Mouse (Mus musculus) forebrain, embryonic 14.5 days (tissue): ENCODE data around the gene Cers6. TPM values are rescaled to one million over a fixed set of nuclear protein-coding genes. Genes with fewer than 3 reads are reported as not detected.

Experiments
- ATAC-seq: fragments of 200-750 bp; cut with Nextera tagmentation; 2 replicates; pipeline ENCODE4 v1.8.0; 2017; ENCODE audit warnings: mild to moderate bottlenecking, moderate library complexity
- DNase-seq: peaks from one replicate; pipeline ENCODE4 v3.0.0-alpha.2; 2015; ENCODE audit warnings: low spot score
- H3K27ac ChIP-seq: fragments of 300-500 bp; sonication (generic); 2 replicates; pipeline ENCODE4 v1.5.1; 2014; ENCODE audit warnings: low read depth, mild to moderate bottlenecking, control low read depth, low read length, moderate library complexity
- H3K27me3 ChIP-seq: fragments of 300-500 bp; sonication (generic); replicated peaks from 2 replicates; pipeline ENCODE4 v1.6.1; 2014; ENCODE audit warnings: low read length, control low read depth, mixed read lengths; ENCODE audit not compliant: control insufficient read depth, insufficient read depth
- H3K36me3 ChIP-seq: fragments of 300-500 bp; sonication (generic); 2 replicates; pipeline ENCODE4 v1.6.1; 2014; ENCODE audit warnings: low read length, control low read depth; ENCODE audit not compliant: control insufficient read depth, insufficient read depth
- H3K4me1 ChIP-seq: fragments of 300-500 bp; sonication (generic); 2 replicates; pipeline ENCODE4 v1.6.1; 2014; ENCODE audit warnings: antibody characterized with exemption, low read length, control low read depth; ENCODE audit not compliant: control insufficient read depth, insufficient read depth
- H3K4me2 ChIP-seq: fragments of 300-500 bp; sonication (generic); 2 replicates; pipeline ENCODE4 v1.6.1; 2014; ENCODE audit warnings: mild to moderate bottlenecking, control low read depth, low read length
- H3K4me3 ChIP-seq: fragments of 300-500 bp; sonication (generic); 2 replicates; pipeline ENCODE4 v1.5.1; 2014; ENCODE audit warnings: low read depth, low read length, control low read depth
- H3K9ac ChIP-seq: fragments of 300-500 bp; sonication (generic); 2 replicates; pipeline ENCODE4 v1.6.1; 2014; ENCODE audit warnings: mild to moderate bottlenecking, low read length, control low read depth, moderate library complexity
- H3K9me3 ChIP-seq: fragments of 300-500 bp; sonication (generic); replicated peaks from 2 replicates; pipeline ENCODE4 v1.6.1; 2016; ENCODE audit warnings: low read length, control low read depth, mixed read lengths; ENCODE audit not compliant: control insufficient read depth
- WGBS: fragments of 180-500 bp; shearing (Covaris S2); extraction: QIAGEN DNeasy Blood & Tissue Kit; methylation state at CpG from one replicate; pipeline ENCODE4 v1.1.7; 2014; 5-methylcytosine and 5-hydroxymethylcytosine counted together
- polyA plus RNA-seq: library from polyadenylated mRNA; unstranded; fragments of >200 nt; fragmentation: Nextera tagmentation; extraction: Ambion mirVana; gene quantifications from 2 replicates; pipeline ENCODE4 v1.2.1, GENCODE M21; 2014

Cers6 gene
- polyA plus RNA-seq, 1 experiment from 2014 or later, result 57.3 TPM

GRCm38 (mm10) chr2:69099147-69099546 lies 237.9 kb downstream of the Cers6 start:
- Histone ChIP-seq H3K9me3 (no peaks in the 10 kb centered on the region), H3K4me1 (no peaks in the 10 kb centered on the region), H3K9ac (no peak overlapping the region), H3K4me3 (no peak overlapping the region), H3K36me3 (no peaks in the 10 kb centered on the region), H3K4me2 (no peak overlapping the region), H3K27me3 (no peaks in the 10 kb centered on the region), H3K27ac (no peak overlapping the region)
- ATAC-seq (no peak), DNase-seq (no peak)
- WGBS, result 93% methylated on average over 7 of the region's 7 CpGs

- H3K4me1 ChIP-seq, result no peaks in the 10 kb centered on the region
- WGBS, result 25% methylated on average over 3 of the region's 3 CpGs
- no peak overlapping the region for H3K4me3 ChIP-seq
- no peaks in the 10 kb centered on the region for H3K9me3 ChIP-seq
- no peak overlapping the region for H3K9ac ChIP-seq
- peak; percentile 58 for DNase-seq
- H3K27ac ChIP-seq, result no peak overlapping the region
- no peak overlapping the region for H3K4me2 ChIP-seq
- no peaks in the 10 kb centered on the region for H3K36me3 ChIP-seq
- ATAC-seq, result no peak
- no peaks in the 10 kb centered on the region for H3K27me3 ChIP-seq
Measured at GRCm38 (mm10) chr2:69100706-69101105, 239.5 kb downstream of the Cers6 start.

DNA sequence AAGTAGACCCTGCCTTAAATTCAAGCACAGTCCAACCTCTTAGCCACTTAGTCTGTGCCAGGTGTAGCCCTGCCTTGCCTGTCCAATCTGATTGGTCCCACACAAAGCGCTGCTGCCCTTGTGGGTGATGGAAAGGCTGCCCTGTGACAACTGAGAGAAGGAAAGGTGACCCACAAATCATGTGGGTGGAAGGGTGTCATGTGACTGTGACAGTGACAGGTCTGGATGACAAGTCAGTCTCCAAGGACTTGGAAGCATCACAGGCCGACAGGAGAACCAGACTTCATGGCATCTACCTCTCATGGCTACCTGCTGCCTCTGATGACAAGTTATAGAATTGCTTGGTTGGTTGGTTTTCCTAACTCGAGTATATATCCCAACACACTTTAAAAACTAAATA lies 242.3 kb downstream of the Cers6 start:
- Histone ChIP-seq H3K27ac (no peak overlapping the region), H3K4me2 (no peak overlapping the region), H3K4me3 (no peak overlapping the region), H3K9me3 (no peaks in the 10 kb centered on the region), H3K27me3 (no peaks in the 10 kb centered on the region), H3K9ac (no peak overlapping the region), H3K36me3 (no peaks in the 10 kb centered on the region), H3K4me1 (no peaks in the 10 kb centered on the region)
- ATAC-seq (no peak), DNase-seq (no peak)
- WGBS, result 75% methylated on average over 3 of the region's 3 CpGs

- WGBS, result 55% methylated on average over 10 of the region's 10 CpGs
Measured at GRCm38 (mm10) chr2:69104511-69105145, 243.4 kb downstream of the Cers6 start.

GRCm38 (mm10) chr2:69109246-69109645 lies 248.0 kb downstream of the Cers6 start:
- Histone ChIP-seq H3K4me3 (no peak overlapping the region), H3K27ac (no peak overlapping the region), H3K4me2 (no peak overlapping the region), H3K4me1 (no peaks in the 10 kb centered on the region; the same call in 1 of the 2 replicates), H3K9ac (no peak overlapping the region), H3K36me3 (no peaks in the 10 kb centered on the region), H3K27me3 (no peaks in the 10 kb centered on the region), H3K9me3 (no peaks in the 10 kb centered on the region)
- ATAC-seq (no peak), DNase-seq (no peak)
- WGBS, result 90% methylated on average over 5 of the region's 5 CpGs

More at GRCm38 (mm10) chr2:69104511-69105145, 243.4 kb downstream of the Cers6 start:
- H3K36me3 ChIP-seq, result no peaks in the 10 kb centered on the region
- H3K4me3 ChIP-seq, result no peak overlapping the region
- no peak overlapping the region for H3K4me2 ChIP-seq
- H3K9me3 ChIP-seq, result no peaks in the 10 kb centered on the region
- H3K27me3 ChIP-seq, result no peaks in the 10 kb centered on the region
- no peak overlapping the region for H3K27ac ChIP-seq
- H3K9ac ChIP-seq, result no peak overlapping the region
- ATAC-seq, result no peak
- H3K4me1 ChIP-seq, result no peaks in the 10 kb centered on the region
- DNase-seq, result no peak

DNA sequence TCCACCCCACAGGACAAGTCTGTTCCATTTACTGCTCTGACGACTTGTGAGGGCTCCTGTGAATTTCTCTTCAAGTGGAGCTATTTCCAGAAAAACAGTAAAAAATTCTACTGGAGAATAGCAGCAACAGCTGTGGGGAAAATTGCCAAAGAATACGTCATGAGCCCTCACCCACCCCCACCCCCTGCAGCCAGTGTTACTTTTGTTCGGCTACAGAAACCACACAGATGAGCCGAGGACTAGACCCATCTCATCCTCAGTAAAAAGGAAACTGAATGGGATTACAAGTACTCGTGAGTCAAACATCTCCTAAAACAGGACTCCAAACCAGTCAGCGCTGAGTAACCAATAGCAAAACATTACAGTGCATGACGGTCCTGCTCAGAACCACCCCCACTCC lies 248.5 kb downstream of the Cers6 start:
- Histone ChIP-seq H3K4me2 (no peak overlapping the region), H3K4me1 (no peaks in the 10 kb centered on the region; the same call in 1 of the 2 replicates), H3K27ac (no peak overlapping the region), H3K4me3 (no peak overlapping the region), H3K27me3 (no peaks in the 10 kb centered on the region), H3K9ac (no peak overlapping the region), H3K36me3 (no peaks in the 10 kb centered on the region), H3K9me3 (no peaks in the 10 kb centered on the region)
- DNase-seq (peak; percentile 48), ATAC-seq (peak; percentile 30; the same call in 1 of the 2 replicates)
- 52% methylated on average over 7 of the region's 7 CpGs for WGBS

DNA sequence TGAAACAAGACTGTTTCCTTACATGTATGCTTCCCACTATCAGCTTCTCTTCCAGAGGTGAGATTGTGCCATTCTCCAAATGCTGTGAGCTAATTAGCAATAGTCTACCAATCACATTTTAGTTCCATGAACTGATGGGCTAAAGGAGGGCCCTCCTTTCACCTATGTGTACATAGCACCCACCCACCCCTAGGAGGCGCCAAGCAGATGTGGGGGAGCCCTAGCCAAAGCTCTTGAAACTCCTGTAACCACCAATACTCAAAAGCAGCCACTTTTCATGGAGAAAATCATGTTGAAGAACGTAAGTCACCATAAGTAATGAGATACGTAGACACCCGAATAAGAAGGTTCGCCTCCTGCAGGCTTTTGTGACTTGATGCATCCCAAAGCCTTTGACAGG lies 251.4 kb downstream of the Cers6 start:
- DNase-seq (no peak), ATAC-seq (no peak)
- H3K4me2 ChIP-seq, result no peak overlapping the region
- no peak overlapping the region for H3K4me3 ChIP-seq
- H3K9ac ChIP-seq, result no peak overlapping the region
- no peaks in the 10 kb centered on the region for H3K36me3 ChIP-seq
- H3K9me3 ChIP-seq, result no peaks in the 10 kb centered on the region
- H3K27me3 ChIP-seq, result no peaks in the 10 kb centered on the region
- no peak overlapping the region for H3K27ac ChIP-seq
- no peaks in the 10 kb centered on the region; the same call in 1 of the 2 replicates for H3K4me1 ChIP-seq
- 90% methylated on average over 5 of the region's 5 CpGs for WGBS

DNA sequence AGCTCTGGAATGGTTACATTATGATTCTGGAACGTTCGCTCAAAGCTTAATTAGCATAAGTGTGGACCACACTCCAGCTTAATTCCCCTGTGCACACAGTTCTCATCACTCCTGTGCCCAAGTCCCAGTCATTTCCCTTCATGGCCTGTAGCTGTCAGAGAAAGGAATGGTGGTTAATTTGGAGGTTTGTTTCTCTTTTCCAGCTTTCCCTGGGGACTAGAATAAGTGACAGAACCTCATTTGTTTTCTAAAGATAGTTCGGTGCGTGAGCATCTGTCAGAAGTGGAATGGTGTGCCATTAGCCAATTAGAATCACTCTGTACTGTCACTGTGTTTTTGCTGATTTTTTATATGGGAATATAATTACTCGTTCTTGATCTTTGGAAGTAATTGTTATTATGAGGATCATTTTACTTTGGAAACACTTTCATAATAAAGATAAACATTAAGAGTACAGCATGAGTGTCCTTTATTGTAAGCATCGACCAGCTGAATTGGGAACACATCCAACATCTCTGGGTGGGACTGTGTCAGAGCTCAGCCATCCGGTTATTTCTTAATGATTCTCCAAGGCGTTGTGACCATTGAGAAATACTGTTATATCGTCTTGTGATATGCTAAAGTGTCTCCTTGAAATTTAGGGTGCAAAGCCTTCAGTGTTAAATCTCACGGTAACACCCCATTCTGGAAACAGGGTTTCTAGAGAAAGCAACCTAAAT lies 252.7 kb downstream of the Cers6 start:
- Histone ChIP-seq H3K27me3 (no peaks in the 10 kb centered on the region), H3K27ac (no peak overlapping the region), H3K36me3 (no peaks in the 10 kb centered on the region), H3K9ac (no peak overlapping the region), H3K9me3 (no peaks in the 10 kb centered on the region), H3K4me2 (no peak overlapping the region), H3K4me3 (no peak overlapping the region), H3K4me1 (no peaks in the 10 kb centered on the region; the same call in 1 of the 2 replicates)
- WGBS, result 54% methylated on average over 10 of the region's 10 CpGs
- peak; percentile 60 for DNase-seq
- peak; percentile 43 for ATAC-seq

GRCm38 (mm10) chr2:69115921-69116320 lies 254.7 kb downstream of the Cers6 start:
- H3K27ac ChIP-seq, result no peak overlapping the region
- H3K9me3 ChIP-seq, result no peaks in the 10 kb centered on the region
- whole genome bisulfite sequencing, result 87% methylated on average over 3 of the region's 3 CpGs

More at GRCm38 (mm10) chr2:69115921-69116320, 254.7 kb downstream of the Cers6 start:
- H3K9ac ChIP-seq, result no peak overlapping the region
- no peak overlapping the region for H3K4me3 ChIP-seq
- no peak for DNase-seq
- ATAC-seq, result peak; percentile 21; the same call in 1 of the 2 replicates
- no peaks in the 10 kb centered on the region for H3K27me3 ChIP-seq
- H3K36me3 ChIP-seq, result no peaks in the 10 kb centered on the region
- H3K4me2 ChIP-seq, result no peak overlapping the region
- H3K4me1 ChIP-seq, result no peaks in the 10 kb centered on the region; the same call in 1 of the 2 replicates
